Mouse (Mus musculus) heart, adult 11 months (tissue): ENCODE data around the gene Homer3.

ENCODE experiments used
- DNase-seq: peaks from one replicate; pipeline ENCODE4 v3.0.0; 2022

The Homer3 gene

DNA sequence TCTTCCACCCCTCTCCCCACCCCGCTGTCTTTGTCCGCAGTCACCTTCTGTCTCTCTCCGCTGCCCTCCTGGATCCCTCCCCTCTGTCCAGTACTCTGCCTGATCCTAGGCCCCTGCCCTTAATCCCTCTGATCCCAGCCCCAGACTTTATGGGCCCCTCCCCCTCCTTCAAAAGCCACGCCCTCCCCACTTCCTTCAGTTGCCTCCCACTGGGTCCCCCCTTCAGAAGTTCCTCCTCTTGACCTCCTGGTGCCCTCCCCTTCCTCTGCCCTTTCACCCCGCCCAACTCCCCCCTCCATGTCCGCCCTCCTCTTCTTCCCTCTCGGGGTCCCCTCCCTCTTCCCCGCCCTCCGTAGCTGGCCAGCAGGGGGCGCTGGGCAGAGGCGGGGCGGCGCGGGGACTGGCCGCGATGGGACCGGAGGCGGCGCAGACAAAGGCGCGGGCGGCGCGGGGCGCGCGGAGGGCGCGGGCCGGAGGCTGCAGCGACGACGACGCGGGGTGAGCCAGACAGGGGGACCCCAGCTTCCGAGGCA, at the start of gene Homer3:
TSS of gene Homer3 (plus strand) at position 225 of the 533 bp plus-strand sequence.
- DNase-seq: peak; percentile 100

- DNase-seq: no peak
Measured at GRCm38 (mm10) chr8:70233606-70234005, 49.0 kb upstream of the Homer3 start.

DNA sequence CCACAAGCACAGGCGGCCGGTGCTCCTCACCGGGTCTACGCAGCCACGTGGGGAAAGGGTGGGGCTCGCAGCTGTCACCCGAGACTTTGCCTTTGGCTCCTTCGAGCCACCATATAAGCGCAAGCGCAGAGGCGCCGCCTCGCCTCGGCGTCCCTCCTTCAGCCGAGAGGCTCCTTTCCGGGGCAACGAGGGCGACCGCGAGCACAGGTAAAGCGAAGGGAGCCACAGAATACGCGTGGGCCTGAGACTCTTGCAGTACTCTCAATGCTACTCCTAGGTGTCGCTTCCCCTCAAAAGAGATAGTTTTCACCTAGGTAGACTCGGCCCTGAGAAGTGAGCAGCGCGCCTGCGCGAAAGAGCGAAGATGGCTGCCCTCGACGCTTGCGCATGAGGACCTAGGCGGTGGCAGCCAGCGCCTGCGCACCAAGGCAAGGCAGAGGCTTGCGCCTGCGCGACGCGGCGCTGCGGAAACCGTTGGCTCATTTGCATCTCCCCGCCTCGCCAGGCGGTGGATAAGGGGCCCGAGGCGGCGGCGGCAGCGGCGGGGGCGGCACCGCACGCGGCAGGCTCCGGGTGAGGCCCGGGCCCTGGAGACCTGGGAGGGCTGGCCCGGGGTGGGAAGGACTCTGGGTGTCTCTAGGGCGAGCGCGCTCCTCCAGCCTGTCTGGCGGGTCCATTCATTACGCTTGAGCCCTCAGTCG, 48.4 kb upstream of the Homer3 start, which contains the start of the genes Sugp2 and Armc6:
TSS of gene Sugp2 (plus strand) at position 147 of the 701 bp plus-strand sequence.
TSS of gene Armc6 (minus strand) at position 387 of the 701 bp plus-strand sequence.
- DNase-seq: peak; percentile 100

DNA sequence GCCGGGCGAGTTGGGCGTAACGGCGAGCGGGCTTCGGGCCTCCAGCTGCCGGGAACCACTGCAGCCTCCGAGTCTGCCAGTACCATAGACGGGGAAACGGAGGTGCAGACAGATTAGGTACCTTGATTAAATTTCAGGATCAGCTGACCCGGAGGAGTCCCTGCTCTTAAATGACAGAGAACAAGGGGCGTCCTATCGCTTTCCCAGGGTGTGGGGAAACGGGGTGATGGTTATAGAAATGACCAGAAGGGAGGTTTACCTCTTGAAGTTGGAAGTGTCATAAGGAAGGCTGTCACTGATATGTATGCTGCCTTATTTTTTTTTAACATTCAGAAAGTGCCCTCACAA, 47.9 kb upstream of the Homer3 start:
- no peak for DNase-seq

DNA sequence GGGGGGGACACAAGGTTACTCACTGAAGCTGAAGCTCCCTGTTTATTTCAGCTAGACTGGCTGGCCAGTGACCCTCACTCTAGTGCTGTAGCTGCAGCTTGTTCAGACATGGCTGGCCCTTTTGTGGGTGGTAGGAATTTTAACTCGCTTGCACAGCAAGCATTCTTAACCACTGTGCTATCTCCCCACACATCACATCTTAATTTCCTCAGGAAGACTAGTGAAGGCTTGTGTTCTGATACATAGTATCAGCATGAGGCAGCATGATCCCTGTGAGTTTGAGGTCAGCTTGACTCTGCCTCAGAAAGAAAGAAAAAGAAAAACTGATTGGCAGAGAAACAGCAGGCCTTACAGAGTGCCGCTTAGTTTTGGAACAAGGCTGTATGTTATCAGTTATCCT, 44.8 kb upstream of the Homer3 start:
- DNase-seq: no peak

- no peak for DNase-seq
Measured at GRCm38 (mm10) chr8:70240642-70241041, 42.0 kb upstream of the Homer3 start.

GRCm38 (mm10) chr8:70246622-70247021, 36.0 kb upstream of the Homer3 start:
- DNase-seq: no peak

- DNase-seq: no peak
Measured at GRCm38 (mm10) chr8:70247841-70248240, 34.8 kb upstream of the Homer3 start.

DNA sequence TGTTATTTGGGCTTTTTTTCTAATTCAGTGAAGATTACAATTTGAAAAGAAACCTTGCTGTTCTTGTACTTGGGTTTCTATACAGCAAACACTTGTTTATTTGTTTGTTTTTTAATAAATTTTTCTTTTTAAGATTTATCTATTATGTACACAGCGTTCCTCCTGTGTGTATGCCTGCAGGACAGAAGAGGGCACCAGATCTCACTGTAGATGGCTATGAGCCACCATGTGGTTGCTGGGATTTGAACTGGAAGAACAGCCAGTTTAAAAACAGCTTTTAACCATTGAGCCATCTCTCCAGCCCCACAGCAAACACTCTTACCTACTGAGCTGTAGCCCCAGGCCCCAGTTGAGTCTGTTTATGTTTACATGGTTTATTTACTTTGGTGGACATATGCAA, 28.0 kb upstream of the Homer3 start:
- no peak for DNase-seq

DNA sequence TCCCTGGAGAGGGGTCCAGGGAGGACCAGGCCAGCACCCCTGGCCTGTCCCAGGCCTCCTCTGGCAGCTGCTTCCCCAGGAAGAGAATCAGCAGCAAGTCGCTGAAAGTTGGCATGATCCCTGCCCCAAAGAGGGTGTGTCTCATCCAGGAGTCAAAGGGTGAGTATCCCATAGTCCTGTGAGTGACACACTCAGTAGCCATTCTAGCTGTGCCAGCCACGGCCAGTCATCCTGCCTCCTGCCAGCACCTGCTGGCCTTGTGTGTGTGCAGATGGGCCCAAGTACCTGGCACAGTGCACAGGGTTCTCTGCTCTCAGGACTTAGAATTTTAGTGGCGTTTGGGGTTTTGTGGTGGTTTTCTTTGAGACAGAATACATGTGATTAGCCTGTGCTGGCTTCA, 25.2 kb upstream of the Homer3 start:
- no peak for DNase-seq

DNA sequence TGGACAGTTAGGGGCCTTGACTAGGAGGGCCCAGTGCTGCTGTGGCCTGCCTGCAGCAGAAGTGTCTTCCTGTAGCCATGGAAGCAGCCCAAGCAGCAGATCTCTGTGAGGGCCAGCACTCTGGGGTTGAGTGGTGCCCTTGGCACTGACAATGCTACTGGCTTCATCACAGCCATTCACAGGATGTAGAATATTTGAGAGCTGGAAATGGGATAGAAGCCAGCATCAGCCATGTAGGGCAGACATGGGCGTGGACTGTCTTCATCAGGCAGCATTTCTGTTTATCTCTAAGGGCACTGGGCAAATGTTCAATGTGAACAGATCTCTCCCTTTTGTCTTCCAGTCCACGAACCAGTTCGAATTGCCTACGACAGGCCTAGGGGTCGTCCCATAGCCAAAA, 24.0 kb upstream of the Homer3 start:
- DNase-seq: peak; percentile 91

- no peak for DNase-seq
Measured at GRCm38 (mm10) chr8:70259043-70259442, 23.6 kb upstream of the Homer3 start.

DNA sequence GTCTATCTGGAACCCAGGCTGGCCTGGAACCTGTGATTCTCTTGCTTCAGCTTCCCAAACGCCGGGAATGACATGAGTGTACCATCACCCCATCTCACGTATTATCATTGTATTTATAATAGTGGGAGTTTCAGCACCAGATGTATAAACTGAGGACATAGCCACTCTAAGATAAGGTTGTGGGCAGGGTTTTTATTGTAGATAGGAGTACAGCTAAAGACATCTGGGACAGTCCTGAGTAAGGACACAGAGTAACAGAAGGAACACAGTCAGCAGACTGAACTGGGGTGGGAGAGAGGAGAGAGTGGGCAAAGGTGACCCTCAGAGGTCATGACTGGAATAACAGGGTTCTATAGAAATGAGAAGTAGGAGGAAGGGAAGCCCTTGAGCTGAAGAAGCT, 15.0 kb upstream of the Homer3 start:
- no peak for DNase-seq

DNA sequence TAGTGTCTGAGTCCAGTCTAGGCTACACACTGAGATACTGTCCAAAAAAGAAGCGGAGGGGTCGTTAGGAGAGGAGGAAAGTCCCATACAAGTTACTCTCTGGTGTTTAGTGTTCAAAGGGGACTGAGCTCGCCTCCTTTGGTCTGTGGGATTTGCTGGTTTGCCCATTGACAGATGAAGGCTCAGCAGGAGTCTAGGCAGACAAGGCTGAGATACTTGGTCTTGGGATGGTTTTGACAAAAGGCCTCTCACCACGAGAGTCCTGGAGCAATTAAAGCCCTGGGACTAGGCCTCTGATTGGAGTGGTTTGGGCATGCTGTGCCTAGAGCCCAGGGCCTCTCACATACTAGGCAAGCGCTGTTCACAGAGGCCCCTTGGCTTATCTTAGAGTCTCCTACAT, 14.3 kb upstream of the Homer3 start:
- DNase-seq: no peak

DNA sequence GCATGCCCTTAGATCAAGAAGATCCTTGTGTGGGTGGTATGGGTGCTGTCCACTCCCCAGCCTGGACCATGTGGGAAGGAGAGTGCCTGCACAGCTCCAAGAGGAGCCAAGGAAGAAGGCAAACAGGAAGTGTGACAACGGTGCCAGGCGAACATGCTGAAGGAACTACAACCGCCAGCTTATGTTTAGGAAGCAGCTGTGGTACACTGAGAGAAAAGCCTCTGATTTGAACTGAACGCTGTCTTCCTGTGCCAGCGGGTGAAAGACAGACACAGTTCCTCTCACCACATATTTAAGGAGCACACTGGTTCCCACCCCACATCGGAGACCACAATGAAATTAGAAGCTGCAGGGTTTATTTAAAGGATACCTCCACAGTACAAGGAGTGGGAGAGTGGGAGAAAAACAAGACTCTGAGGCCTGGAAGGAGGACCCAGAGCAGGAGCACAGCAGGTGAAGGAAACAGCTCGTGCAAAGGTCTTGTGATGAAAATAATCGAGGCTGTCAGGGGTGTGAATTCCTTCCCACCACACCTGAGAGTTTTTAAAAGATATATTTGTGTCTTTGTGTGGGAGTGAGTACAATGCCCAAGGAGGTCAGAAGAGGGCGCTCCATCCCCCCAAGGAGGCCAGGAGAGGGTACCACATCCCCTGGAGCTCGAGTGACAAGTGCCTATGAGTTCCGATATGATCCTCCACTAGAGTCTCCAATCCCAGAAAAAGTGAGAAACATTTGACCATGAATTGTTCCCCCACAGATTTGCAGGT, 13.6 kb upstream of the Homer3 start:
- no peak for DNase-seq

DNA sequence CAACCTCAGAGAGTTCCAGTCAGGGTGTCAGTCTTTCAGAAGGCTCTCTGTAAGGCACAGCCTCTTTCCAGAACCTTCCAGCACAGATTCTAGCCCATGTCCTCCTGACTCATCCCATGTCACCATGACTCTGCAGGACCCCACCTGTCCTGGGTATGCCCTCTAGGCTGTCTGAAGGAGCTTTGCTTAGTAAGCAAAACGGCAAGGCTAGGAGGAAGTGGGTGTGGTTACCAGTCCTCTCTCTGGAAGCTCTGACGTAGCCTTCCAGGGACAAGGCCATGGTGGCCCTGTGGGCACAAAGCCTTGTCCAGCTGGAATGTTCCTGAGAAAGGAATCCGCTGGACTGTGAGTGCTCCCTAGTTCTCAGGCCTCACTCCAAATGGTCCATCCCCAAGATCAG, 9.7 kb upstream of the Homer3 start:
- peak; percentile 97 for DNase-seq

GRCm38 (mm10) chr8:70274350-70274749, 8.3 kb upstream of the Homer3 start:
- no peak for DNase-seq

DNA sequence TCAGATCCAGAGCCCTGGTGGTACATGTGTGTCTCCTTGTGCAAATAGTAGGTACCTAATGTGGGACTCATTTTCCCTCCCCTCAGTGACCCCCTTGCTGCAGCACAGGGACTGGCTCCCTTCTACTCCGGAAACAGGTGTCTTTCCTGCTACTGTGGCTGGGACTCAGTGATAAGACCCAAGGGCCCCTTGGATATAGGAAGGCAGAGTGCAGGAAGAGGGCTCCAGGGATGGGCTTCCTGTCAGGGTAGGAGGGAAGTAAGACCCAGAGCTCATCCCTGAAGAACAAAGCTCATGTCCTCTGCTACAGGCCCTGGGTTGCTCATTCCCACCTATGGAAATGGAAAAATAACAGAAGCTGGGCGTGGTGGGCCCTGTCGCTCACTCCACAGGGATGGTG, 6.2 kb upstream of the Homer3 start:
- peak; percentile 98 for DNase-seq

DNA sequence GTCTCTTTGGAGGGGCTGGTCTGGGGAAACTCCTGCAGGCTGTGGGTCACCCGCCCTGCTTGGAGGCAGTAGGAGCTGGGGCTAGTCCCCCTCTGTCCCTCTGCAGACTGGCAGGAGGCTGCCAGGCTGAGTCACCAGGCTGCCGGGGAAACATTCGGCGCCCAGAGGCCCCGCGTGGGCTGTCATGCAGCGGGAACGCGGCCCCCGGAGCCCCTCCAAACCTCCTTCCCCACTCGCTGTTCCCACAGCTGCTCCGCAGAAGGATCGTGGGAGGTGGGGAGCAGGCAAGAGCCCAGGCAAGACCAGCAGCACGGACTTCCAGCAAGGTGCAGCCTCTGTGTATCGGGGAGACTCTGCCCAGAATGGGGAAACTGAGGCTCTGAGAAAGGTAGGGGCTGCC, 4.5 kb upstream of the Homer3 start:
- peak; percentile 91 for DNase-seq

GRCm38 (mm10) chr8:70279266-70279665, 3.4 kb upstream of the Homer3 start:
- peak; percentile 92 for DNase-seq

DNA sequence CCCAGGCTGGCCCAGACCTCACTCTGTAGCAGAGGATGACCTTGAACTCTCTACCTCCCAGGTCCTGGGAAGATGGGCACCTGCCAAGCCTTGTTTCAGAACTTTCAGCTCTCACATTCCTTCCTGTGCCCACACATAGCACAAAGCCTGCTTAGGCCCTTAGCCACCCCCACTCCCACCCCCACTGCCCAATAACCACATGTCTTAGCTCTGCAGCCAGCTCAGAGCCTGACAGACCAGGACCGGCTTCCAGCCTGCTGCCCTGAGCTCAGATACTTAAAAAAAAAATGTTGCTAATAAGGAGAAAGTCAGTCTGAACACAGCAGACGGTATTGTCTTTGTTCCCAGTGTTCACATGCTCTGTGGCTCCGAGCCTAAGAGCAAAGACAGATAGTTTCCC, 1.6 kb upstream of the Homer3 start:
- DNase-seq: peak; percentile 93

DNA sequence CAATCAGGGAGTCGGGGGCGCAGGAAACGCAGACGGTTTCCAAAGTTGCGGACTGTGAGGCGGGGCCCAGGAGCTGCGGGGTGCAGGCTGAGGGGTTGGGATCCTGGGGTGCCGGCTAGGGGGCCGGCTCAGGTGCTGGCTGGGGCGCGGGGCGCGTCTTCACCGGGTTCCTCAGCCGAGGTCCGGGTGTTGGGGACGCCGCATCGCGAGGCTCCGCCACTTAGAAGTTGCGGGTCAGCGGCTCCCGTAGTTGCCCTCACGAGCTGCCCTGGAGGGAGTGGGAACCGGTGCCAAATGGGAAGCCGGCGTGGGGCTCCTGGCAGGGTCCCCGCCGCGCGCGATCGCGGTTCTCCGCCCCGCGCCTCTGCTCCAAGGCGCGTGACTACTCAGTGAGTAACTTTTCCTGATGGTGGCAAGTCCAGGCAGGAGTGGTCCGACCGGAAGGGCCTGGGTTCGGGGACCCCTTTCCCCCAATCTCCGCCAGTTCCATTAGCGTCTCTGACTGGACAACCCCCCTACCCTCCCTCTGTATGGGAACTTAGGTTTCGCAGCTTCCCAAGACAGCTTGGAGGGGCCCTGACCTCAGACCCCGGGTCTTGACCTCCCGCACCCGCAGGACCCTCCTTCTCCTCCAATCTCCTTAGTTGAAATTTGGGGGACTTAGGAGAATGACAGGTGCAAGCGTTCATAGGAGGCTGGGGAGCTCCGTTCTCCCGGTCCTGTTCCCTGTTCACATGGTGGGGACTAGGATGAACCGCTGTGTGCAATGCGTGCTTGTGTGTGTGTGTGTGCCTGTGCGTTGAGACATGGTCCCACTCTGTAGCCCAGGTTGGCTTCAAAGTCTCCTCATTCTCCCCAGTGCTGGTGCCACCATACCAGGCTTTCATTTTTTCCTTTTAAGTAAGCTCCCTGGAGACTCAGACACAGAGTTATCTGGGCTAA, 780 bp downstream of the Homer3 start:
- DNase-seq: no peak

- peak; percentile 90 for DNase-seq
Measured at GRCm38 (mm10) chr8:70284421-70284820, 1.8 kb downstream of the Homer3 start.
